Mouse (Mus musculus) E14TG2a.4 (cell line): Measurements from ENCODE around the gene 1700030J22Rik.

Experiments
- H3K27me3 ChIP-seq: 2 replicates; pipeline ENCODE4 v1.6.1; 2014; ENCODE audit warnings: low read length, control low read depth; ENCODE audit not compliant: insufficient read depth
- H3K36me3 ChIP-seq: 2 replicates; pipeline ENCODE4 v1.6.1; 2014; ENCODE audit warnings: low read length, control low read depth; ENCODE audit not compliant: insufficient read depth
- H3K4me1 ChIP-seq: replicated peaks from 2 replicates; pipeline ENCODE4 v1.6.1; 2014; ENCODE audit warnings: low read depth, low read length, control low read depth
- H3K4me3 ChIP-seq: replicated peaks from 2 replicates; pipeline ENCODE4 v1.5.1; 2014; ENCODE audit warnings: mild to moderate bottlenecking, low read length
- H3K9me3 ChIP-seq: 2 replicates; pipeline ENCODE4 v1.6.1; 2014; ENCODE audit warnings: low read length, control low read depth
- CTCF ChIP-seq: conservative IDR thresholded peaks from 2 replicates; pipeline ENCODE4 v1.5.1; 2014; ENCODE audit warnings: low read length
- NANOG ChIP-seq: IDR thresholded peaks from 2 replicates; pipeline ENCODE4 v1.6.1; 2014; ENCODE audit warnings: borderline replicate concordance, low read length, mixed read lengths
- POU5F1 ChIP-seq: IDR thresholded peaks from 2 replicates; pipeline ENCODE4 v1.6.1; 2014; ENCODE audit warnings: low read length, borderline replicate concordance

1700030J22Rik gene

DNA sequence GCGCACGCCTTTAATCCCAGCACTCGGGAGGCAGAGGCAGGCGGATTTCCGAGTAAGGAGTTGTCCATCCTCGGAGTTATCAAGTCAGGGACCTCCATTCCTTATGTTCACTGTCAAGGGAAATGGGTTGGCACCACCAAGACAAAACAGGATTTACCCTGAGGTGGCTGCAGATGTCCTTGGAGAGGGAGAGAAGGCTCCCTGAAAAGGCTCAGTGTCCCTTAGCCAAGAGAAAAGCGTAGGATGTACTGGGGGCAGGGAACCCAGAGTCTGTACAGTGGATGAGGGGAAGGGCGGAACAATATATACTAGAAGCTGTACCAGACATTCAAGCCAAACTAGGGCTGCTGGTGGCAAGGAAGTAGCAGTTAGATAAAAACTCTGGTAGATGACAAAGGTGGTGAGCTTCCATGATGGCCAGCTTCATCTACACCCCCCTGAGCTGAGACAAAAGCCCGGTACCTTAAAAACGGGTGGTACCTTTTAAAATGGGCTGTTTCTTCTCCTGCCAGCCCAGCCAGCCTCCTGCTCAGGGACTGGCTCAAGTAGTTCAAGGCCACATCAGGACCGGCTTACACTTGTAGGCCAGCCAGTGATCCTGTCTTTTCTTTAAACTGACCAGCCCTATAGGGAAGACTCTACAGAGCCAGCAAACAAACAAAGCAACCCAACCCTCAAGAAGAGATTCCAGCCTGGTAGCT is 15.4 kb upstream of the 1700030J22Rik start:
- H3K4me1 ChIP-seq, result peaks cover 39% of the 10 kb centered on the region
- H3K27me3 ChIP-seq, result 0 out of 2 replicates have a peak, but pooled peaks cover 5% of the 10 kb centered on the region
- H3K4me3 ChIP-seq, result peak overlapping the region; percentile 96
- H3K36me3 ChIP-seq, result peaks cover 31% of the 10 kb centered on the region
- TF ChIP-seq POU5F1 (no peak), CTCF (no peak), NANOG (no peak)
- H3K9me3 ChIP-seq, result peaks cover 9% of the 10 kb centered on the region

DNA sequence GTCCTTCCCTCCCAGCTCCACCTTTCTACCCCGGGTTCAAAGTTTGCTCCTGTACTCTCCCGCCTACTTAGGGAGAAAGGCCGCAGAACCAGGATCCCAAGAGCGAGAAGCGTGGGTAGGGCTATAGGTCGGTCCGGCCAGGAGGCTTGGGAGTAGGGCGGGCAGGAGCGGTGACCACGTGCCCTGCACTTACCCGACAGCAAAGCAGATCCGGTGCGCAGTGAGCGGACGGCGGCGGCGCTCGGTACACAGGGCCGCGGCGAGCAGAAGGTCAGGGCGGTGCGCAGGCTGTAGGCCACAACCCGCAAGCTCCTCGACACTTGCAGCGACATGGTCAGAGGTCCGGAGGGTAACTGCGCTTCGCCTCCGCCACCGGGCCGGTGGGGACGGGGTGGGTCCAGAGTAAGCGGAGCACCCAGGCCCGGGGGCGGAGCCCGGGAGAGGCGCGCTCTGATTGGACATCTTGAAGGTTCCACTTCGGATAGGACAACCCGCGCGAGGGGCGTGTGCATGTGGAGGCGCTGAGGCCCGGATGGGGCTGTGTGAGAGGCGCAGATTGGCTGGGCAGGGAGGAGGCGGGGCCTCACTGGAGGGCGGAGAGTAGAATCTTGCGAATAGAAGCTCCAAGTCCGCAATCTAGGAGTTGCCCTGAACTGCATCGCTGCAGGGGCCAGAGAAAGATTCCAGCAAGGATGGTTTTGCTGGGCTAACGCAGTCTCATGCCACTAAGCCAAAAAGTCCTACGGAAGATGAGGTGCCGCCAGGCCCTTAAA is 14.5 kb upstream of the 1700030J22Rik start, which contains the start of gene Gcsh:
Gene Gcsh (minus strand): TSS at position 443 of the 773 bp plus-strand sequence.
- no peak for TF ChIP-seq CTCF
- no peak for TF ChIP-seq POU5F1
- TF ChIP-seq NANOG, result no peak
- H3K4me1 ChIP-seq, result peaks cover 48% of the 10 kb centered on the region
- peaks cover 39% of the 10 kb centered on the region for H3K36me3 ChIP-seq
- 0 out of 2 replicates have a peak, but pooled peaks cover 5% of the 10 kb centered on the region for H3K27me3 ChIP-seq
- H3K9me3 ChIP-seq, result no peaks in the 10 kb centered on the region; the same call in 1 of the 2 replicates
- H3K4me3 ChIP-seq, result peak within 1 kb of the TSS; percentile 96

DNA sequence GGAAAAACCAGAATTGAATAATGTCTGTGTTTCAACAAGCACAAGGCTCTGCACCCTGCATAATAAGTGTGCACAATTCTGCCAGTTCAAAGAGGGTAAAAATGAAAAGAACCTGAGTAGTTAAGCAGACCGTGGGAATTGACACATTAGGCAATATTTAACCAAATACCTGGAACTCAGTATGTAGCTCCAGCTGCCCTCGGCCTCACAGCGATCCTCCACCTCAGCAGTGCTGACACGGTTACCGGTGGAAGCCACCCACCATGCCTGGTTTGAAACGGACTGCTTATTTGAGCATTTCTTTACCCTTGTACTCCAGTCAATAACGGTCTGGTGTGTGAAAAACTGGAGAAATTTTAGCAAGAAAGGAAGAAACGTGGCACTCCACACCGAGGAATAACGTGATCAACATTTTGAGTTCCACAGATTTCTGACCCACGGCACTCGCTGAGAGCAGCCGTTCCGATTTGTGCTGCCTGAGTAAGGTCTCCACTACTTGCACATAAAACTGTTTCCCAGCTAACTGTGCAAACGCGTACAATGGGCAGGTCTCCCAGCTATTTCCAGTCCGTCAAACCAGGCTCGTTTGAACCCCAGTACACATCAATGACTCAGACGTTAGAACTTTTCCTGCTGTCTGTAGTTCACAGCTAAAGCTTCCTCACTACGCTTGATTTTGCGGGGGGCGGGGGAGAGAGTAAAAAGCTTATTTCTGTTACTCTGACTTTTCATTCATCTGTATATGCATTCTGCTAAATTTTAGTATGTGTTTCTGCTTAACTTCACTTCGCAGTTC is 13.6 kb upstream of the 1700030J22Rik start:
- TF ChIP-seq CTCF (no peak), POU5F1 (no peak), NANOG (no peak)
- H3K27me3 ChIP-seq, result no peaks in the 10 kb centered on the region
- peaks cover 48% of the 10 kb centered on the region for H3K36me3 ChIP-seq
- peaks cover 51% of the 10 kb centered on the region for H3K4me1 ChIP-seq
- H3K4me3 ChIP-seq, result peak overlapping the region; percentile 96
- no peaks in the 10 kb centered on the region for H3K9me3 ChIP-seq

DNA sequence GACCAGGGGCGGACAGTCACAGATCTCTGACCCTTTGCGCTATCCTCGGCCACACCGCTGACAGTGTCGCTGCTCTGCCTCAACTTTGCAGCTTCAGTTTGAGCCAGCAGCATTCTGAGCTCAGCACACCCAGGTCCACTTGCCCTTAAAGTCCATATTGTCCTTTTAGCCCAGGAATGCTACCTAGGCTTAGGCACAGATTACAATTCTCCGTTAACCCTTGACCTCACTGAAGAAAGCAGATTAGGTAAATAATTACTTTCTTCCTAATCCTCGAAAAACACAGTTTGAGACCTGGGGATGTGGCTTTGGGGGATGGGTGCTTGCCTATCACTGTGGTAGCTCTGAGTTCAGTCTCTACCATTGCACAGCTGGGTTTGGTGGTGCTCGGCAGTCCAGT is 12.5 kb upstream of the 1700030J22Rik start:
- Histone ChIP-seq H3K27me3 (no peaks in the 10 kb centered on the region), H3K9me3 (no peaks in the 10 kb centered on the region), H3K4me3 (no peak overlapping the region), H3K36me3 (peaks cover 60% of the 10 kb centered on the region), H3K4me1 (peaks cover 51% of the 10 kb centered on the region)
- no peak for TF ChIP-seq CTCF
- TF ChIP-seq NANOG, result no peak
- TF ChIP-seq POU5F1, result no peak

DNA sequence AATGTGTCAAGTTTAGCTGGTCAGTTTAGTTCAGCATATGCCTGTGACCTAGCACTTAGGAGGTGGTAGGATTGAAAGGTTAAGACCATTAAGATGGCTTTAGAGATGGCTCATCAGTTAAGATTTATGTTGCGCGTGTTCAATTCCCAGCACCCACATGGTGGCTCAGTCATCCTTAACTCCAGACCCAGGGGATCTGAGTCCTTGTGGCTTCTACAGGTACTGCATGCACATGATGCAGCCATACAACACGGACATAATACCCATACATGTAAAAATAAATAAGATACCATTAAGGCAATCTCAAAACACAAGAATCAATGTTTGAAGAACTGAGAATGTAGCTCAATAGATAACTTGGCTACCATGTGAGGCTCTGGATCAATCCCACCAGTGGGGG is 11.1 kb upstream of the 1700030J22Rik start:
- Histone ChIP-seq H3K27me3 (no peaks in the 10 kb centered on the region), H3K9me3 (no peaks in the 10 kb centered on the region), H3K36me3 (peaks cover 74% of the 10 kb centered on the region), H3K4me1 (peaks cover 49% of the 10 kb centered on the region), H3K4me3 (no peak overlapping the region)
- no peak for TF ChIP-seq POU5F1
- TF ChIP-seq NANOG, result no peak
- peak; percentile 63 for TF ChIP-seq CTCF

DNA sequence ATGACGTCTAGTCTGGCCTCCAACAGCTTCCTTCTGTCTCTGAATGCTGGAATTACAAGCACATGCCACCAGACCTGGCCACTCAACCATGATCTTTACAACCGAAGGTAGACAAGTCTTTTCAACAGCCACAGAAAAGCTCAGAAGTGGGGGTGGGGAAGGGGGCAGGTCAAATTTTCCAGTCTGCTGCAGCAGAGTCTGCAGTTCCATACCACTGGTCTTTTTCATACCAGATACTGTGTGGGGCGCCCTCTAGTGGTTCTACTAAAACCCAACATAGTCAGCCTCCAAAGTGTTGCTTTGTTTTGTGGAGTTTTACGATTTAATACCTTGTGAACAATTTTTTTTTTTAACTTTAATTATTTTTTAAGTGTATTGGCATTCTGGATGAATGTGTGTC is 1.4 kb upstream of the 1700030J22Rik start:
- Histone ChIP-seq H3K4me1 (peaks cover 49% of the 10 kb centered on the region), H3K4me3 (no peak overlapping the region), H3K27me3 (no peaks in the 10 kb centered on the region), H3K36me3 (peaks cover 39% of the 10 kb centered on the region), H3K9me3 (no peaks in the 10 kb centered on the region)
- TF ChIP-seq CTCF, result peak; percentile 85
- TF ChIP-seq NANOG, result no peak

DNA sequence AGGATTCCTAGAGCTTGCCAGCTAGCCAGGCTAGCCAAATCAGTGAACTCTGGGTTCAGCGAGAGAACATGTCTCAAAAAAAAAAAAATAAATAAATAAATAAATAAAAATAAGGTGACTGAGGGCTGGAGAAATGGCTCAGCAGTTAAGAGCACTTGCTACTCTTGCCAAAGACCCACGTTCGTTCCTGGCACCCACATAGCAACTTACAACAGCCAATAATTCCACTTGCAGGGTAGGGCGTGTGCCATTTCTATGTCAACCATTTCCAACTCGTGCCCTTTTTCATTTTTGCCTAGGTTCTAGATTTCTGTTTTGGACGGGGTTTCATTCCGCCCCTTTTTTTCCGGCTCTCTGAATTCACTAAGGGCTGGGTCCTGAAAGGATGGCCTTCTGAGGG is 707 bp downstream of the 1700030J22Rik start:
- peak overlapping the region; percentile 98 for H3K4me3 ChIP-seq
- H3K36me3 ChIP-seq, result peaks cover 18% of the 10 kb centered on the region
- no peaks in the 10 kb centered on the region for H3K9me3 ChIP-seq
- TF ChIP-seq NANOG, result no peak
- no peaks in the 10 kb centered on the region for H3K27me3 ChIP-seq
- H3K4me1 ChIP-seq, result peaks cover 57% of the 10 kb centered on the region

DNA sequence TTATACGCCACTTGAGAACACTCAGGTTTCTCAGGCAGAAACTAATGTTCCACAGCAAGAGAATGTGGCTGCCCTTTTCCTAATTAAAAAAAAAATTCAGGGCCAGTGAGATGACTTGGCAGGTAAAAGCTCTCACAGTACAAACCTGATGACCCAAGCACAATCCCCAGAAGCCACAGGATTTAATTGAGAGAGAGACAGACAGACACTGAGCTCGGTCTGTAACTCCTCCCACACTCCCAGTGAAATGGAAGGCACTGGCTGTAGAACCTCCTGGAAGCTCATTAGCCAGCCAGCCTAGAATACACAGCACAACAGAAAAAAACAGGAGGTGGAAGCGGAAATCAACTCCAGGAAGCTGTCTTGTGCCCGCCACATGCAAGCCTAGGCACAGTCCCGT is 3.2 kb downstream of the 1700030J22Rik start:
- TF ChIP-seq POU5F1, result no peak
- TF ChIP-seq NANOG, result no peak
- TF ChIP-seq CTCF, result no peak
- Histone ChIP-seq H3K9me3 (no peaks in the 10 kb centered on the region), H3K36me3 (no peaks in the 10 kb centered on the region), H3K4me1 (peaks cover 74% of the 10 kb centered on the region), H3K27me3 (no peaks in the 10 kb centered on the region), H3K4me3 (peak overlapping the region; percentile 54)
